Mouse (Mus musculus): Measurements from ENCODE around the gene Lefty2. TPM values are rescaled to one million over a fixed set of nuclear protein-coding genes. Genes with fewer than 3 reads are reported as not detected.

Gene Lefty2
- total RNA-seq (2021): under 1 TPM; 0.32 to 0.73 TPM
- long read RNA-seq, experiment 1, partial matches to known transcripts: 0 of 2 reads
- long read RNA-seq, experiment 1, other reads (novel, unspliced or antisense): 0 of 2 reads
- long read RNA-seq, experiment 2, transcript Lefty2-202 (2 exons, 422 nt): major isoform, 5 of 5 reads
- long read RNA-seq, experiment 2, partial matches to known transcripts: 0 of 5 reads
- long read RNA-seq, experiment 2, other reads (novel, unspliced or antisense): 0 of 5 reads

DNA sequence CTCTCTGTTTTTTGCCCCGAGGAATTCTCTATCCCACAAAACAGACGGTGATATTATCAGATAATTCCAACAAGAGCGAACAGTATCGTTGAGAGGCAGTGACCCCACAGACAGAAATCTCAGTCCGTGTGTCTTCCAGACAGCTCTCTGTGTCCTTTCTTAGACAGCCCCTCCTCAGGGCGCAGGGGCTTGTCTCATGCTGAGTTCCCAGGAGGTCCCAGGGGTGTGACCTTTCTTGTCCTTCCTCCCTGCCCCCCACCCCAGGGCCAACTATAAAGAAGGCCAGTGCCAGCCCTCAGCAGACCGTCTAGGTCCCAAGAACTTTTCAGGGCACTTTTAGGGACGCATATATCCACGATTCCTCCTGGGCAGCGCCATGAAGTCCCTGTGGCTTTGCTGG lies at the start of gene Lefty2:
Gene Lefty2, plus strand, starts transcription at position 301 of the 400 bp plus-strand sequence.
- DNase-seq (ENCODE audit: low spot score in 2 of 2): no peak

DNA sequence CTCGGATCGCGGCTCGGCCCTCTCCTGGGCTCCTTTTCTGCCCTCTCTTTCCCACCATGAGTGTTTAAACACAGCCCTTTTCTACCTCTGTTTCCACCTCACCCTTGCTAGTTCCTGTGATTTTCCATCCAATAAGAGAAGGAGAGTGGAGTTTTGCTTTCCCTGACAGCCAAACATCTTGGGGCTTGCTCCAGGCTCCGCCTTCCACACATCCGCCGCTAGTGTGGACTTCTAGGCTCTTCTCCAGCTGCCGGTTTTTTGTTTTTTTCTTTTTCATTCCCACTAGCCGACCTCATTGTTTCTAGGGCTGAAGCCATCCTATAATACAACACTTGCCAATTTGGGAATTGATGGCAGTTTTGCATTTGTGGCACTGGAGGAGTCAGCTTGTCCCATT lies 44.8 kb upstream of the Lefty2 start:
- peak; percentile 53 to 59 for DNase-seq (ENCODE audit: low spot score in 2 of 2)

DNA sequence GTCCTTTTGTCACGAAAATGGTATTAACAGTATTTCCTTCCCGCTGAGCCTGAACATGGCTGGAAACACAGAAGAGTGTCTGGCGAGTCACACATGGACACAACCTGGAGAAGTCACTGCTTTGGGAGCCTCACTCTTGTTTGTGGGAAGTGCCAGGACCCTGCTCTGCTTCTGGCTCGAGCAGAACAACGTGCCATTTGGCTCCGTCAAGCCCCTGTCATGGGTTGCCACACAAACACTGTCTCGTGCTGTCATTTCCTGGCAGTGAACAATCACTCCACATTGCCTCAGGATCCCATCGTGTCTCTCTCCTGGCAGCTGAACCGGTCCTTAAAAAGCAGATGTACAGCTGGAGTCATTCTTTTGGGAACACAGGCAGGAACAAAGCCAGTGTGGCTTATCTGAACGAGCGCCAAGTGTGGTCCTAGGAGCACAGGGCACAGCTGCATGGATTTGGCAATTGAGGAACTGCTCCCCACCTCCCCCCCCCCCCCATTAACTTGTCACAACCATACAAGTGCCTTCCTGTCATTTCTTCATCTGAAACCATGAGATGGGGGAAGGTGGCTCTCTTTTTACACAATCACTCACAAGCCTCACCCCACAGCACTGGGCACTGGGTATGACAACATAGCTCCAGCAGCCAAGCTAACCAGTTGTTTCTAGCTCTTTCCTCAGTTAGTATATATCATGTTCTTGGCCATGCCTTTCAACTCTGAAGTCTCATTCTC lies 44.2 kb upstream of the Lefty2 start:
- DNase-seq (ENCODE audit: low spot score in 2 of 2): peak; percentile 52

DNA sequence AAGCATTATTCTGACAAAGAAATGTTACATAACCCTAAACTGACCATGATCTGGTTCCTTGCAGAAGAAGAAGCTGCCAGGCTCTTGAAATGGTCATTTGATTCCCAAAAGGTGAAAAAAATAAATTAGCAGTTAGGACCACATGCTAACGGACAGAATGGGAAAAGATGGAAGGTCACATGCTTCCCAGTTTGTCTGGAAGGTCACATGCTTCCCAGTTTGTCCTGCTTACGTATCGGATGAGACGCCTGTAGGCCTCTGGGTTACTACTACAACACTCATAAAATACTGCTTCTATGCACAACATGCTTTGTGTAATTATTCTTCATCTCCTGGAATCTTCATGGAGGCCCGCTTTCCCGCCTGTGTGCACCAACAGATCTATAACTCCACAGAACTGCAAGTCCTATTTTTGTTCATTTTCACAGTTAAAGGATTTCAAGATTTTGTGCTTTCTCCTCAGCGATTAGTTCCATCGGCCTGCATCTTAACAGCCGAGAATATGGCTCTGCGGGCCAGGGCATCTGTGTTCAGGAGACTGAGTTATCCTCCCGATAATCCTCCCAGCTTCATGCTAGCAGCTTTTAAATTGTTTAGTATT lies 43.1 kb upstream of the Lefty2 start:
- DNase-seq (ENCODE audit: low spot score in 2 of 2): no peak

DNA sequence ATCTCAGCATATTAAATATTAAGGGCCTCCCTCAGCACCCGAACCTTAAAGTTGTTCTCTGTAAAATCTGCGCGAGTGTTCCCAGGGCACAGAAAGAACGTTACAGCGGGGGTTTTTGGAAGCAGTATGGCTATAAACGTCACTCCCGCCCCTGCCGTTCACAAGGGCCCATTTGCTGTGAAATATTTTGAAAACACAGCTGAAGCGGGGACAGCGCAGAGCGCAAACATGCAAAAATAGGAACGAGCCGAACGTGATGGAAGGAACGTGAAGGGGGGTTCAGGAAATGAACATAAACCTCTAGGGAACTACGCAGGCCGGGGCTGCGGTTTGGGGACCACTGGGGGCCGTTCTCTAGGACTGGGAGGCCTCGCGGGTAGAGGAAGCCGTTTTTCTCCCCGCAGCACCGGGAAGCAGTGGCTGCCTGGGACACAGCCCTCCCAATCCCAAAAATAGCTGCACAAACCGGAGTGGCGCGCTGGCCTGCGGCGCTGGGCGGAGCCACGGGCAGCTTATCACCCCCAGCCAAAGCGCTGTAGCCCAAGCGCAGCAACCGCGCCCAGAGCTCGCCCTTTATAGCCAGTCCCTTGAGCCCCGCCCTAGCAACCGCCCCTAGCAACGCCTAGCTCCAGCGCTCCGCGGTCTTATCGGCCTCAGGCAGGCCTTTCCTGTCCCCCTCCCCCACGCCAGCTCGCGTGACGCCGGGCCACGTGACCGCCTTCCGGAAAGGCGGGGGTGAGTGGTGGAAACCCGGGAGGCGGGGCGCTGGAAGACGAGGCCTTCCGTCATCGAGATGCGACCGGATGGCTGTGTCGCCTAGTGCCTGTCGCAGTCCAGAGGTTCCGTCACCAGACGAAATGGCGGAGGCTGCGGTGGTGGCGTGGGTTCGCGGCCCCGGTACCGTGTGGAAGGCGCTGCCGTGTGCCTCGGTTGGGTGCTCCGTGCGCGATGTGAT lies 42.3 kb upstream of the Lefty2 start, which contains the start of gene Sde2:
Gene Sde2, plus strand, starts transcription at position 812 of the 955 bp plus-strand sequence.
- DNase-seq (ENCODE audit: low spot score in 2 of 2): peak; percentile 100

DNA sequence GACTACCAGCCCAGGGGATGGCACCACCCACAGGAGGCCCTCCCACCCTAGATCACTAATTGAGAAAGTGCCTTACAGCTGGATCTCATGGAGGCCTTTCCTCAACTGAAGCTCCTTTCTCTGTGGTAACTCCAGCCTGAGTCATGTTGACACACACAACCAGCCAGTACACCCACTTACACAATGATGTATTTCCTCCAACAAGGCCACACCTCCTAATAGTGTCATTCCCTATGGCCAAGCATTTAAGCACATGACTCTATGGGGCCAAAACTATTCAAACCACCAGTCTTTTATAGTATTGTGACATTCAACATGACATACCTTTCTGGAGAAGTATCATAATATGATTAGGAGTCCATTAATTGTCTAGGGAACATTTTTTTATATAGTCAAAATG lies 34.1 kb upstream of the Lefty2 start:
- no peak for DNase-seq (ENCODE audit: low spot score in 2 of 2)

DNA sequence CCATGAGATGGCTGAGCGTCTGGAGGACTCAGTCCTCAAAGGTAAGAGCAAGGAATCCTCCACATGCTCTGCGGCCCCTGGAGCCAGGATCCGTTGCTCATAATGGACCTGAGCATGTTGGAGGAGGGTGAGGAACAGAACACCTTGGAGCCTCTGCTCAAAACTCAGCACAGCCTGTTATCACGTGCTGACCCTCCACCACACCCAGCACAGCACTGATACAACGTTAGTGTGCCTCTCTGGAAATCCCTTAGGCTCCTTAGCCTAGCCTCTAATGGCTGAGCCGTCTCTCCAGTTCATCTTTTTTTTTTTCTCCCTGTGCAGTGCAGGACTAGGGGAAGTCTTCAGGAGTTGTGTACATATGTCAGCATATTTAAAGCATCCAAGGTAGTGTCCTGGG lies 32.9 kb upstream of the Lefty2 start:
- no peak for DNase-seq (ENCODE audit: low spot score in 2 of 2)

DNA sequence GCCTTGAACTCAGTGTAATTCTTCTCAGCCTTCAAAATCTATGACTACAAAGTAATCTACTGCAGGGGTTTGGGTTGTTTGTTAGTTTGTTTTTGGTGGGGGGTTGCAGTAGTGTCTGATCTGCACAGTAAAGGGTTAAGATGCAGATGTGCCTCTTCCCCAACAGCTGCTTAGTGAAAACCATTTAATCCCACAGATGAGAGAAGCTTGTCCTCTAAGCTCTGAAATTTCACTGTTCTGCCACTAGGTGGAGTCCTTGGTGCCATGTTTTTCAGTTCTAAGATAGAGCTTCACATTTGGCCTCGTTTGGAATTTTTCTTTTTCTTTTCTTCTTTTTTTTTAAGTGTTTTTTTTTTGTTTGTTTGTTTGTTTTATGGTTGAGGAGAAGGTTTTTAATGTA lies 29.3 kb upstream of the Lefty2 start:
- no peak for DNase-seq (ENCODE audit: low spot score in 2 of 2)

DNA sequence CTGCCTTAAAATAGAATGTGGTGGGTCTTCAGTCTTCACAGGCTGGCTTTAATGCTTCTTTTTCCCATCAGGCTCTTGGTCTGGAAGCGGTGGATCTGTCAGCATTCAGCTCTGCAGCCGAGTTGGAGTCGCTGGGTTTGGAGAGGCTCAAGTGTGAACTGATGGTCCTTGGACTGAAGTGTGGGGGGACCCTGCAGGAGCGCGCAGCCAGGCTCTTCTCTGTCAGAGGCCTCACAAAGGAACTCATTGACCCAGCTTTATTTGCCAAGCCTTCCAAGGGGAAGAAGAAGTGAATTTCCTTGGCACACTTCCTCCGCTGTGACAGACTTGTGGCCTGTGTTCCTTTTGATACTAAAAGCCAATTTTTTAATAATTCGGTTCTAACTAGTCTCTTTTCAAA lies 26.9 kb upstream of the Lefty2 start:
- DNase-seq (ENCODE audit: low spot score in 2 of 2): no peak

DNA sequence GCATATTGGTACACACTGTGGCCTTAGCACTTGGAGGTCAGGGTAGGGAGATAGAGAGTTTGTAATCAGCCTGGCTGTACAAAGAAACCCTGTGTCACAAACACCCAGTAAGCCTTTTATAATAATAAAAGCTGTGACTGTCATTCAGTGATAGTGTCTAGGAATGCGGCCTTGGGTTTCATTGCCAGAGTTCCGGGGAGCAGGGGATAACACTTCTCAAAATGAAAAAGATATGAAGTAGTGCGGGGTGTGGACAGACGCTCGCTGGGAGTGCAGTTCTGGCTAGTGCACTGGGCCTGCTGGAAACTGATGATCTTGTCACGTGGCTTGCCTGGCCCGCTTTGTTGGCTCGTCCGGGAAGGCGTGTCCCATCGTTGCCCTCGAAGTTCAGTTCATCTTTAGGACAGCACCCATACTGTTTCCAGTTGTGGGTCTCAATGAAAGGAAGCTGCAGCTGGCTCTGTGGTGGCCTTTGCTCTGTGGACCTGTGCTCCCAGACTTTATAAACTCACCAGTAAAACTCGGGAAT lies 22.7 kb upstream of the Lefty2 start:
- DNase-seq (ENCODE audit: low spot score in 2 of 2): no peak

DNA sequence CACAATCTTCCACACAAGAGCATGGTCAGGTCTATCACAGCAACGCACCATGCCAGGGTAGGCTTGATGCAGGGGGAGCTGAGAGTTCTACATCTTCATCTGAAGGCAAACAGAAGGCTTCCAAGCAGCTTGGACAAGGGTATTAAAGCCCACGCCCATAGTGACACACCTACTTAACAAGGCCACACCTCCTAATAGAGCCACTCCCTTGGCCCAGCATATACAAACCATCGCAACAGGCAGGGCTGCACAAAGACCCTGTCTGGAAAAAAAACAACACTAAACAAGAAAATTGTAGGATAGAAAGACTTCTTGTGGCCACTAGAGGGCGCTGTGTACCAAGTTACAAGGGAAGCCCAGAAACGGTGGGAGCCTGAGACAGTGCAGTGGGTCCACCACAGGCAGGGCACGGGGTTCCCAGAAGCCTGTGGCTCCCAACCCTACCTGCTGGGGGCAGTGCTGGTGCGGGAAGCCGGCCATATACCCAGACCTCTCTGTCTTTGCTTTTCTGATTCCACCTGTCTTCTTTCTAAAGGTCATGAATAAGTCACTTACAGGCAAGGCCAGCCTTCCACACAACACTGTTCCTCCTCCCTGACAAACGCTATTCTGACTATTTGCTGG lies 18.9 kb upstream of the Lefty2 start:
- peak; percentile 50 for DNase-seq (ENCODE audit: low spot score in 2 of 2)

DNA sequence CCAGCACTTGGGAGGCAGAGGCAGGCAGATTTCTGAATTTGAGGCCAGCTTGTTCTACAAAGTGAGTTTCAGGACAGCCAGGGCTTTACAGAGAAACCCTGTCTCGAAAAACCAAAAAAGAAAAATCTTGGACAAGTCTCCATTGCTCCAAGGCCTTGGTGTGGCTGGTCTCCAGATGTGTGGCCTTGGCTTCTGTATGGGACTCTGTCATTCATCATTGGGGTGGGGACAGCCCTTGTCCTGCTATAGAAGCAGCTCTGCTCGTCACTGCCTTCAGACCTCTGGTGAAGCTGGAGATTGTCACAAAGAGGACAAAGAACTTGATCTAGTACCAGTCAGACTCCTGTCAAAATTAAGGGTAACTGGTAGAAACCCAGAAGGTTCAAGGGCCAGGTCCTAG lies 18.3 kb upstream of the Lefty2 start:
- peak in 1 of 2 experiments; percentile 32 for DNase-seq (ENCODE audit: low spot score in 2 of 2)

DNA sequence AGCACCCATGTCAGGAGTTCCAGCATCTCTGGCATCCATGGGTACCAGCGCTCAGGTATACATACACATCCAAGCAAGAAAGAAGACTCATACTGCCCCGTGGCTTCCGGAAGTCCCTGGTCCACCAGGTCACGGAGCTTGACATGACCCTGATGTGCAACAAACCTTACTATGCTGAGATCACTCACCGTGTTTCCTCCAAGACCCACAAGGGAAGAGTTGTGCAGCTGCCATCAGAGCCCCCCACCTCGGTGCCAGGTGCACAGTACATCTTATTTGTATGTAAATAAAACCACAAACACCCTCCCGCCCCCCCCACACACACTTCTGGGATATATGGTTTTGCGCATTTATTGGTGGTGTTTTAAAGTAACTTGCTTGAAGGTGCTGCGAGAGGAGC lies 17.8 kb upstream of the Lefty2 start:
- no peak for DNase-seq (ENCODE audit: low spot score in 2 of 2)

DNA sequence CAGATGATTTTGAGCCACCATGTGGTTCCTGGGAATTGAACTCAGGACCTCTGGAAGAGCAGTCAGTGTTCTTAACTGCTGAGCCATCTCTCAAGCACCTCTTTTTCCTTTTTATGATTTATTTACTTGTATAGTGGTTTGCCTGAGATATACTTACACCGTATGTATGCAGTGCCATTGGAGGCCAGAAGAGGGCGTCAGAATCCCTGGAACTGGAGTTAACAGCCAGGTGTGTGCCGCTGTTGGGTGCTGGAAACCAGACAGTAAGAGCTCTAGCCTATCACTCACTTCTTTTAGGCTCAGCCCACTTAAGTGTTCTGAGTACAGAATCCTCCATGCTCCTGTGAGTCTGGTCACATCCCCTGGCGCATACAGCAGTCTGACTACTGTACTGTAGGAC lies 15.4 kb upstream of the Lefty2 start:
- no peak for DNase-seq (ENCODE audit: low spot score in 2 of 2)

DNA sequence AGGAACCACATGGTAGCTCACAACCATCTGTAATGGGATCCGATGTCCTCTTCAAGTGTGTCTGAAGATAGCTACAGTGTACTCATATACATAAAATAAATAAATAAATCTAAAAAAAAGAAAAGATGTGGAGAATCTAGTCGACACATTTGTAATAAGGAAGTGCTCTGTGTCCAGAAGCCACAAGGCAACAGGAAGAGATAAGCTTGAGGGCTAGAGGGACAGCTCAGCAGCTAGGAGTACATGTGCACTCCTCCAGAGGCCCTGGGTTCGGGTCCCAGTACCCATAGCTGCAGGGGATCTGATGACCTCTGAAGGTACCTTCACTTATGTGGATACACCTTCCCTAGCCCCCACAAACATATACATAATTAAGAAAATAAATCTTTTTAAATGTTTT lies 11.1 kb upstream of the Lefty2 start:
- no peak for DNase-seq (ENCODE audit: low spot score in 2 of 2)

DNA sequence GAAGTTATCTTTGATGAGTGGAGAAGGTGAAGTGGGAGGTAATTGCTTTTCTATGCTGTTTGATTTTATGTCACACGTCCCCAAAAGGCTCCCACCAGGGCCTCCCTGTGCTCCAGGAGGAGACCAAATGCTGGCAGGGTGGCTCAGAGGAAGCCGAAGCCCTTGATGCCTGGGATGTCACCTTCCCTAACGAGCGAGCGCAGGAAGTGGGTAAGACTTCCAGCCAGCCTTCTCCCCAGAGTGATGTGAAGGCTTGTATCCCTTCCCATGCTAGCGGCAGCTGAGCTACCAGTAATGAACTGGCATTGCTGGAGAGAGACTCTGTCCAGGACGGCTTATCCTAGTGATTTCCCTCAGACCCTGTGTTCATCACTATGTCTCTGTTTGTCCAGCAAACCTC lies 9.2 kb upstream of the Lefty2 start:
- DNase-seq (ENCODE audit: low spot score in 2 of 2): no peak

DNA sequence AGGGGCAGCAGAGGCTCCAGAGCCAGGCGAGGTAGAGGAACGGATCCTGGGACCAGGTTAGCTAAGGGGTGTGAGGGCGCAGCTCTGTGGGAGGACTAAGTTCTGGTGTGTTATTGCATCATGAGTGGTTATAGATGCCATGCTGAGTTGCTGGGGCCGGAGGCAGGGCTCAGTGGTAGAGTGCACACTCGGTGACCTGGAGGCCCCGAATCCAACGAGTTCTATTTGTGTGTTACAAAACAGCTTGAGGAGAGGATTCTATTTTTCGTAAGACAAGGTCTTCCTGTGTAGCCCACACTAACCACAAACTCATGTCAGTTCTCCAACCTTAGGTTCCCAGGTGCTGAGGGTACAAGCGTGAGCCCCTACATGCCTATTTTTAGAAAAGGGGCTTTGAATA lies 8.4 kb upstream of the Lefty2 start:
- DNase-seq (ENCODE audit: low spot score in 2 of 2): no peak

DNA sequence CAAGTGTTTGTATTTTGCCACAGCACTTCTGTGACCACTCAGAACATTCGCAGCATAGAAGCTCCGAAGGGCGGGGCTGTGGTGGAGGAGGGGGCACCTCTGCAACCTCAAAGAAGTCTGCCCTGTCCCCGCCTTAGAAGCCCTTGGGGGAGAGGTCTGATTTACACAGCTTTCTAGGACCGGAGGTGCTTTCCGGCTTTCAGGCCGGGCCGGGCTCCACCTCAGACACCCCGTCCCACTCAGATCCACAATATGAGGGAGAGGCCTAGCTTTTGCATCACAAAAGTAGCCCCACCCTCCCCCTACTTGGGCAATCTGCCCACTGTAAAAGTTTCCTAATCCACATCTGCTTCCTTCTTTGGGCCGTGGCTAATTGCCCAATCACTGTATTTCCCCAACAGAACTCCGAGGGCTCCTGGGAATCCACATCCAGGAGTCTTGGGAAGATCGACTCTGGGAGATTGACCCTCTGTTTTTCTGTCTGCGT lies 4.3 kb upstream of the Lefty2 start:
- peak; percentile 63 to 71 for DNase-seq (ENCODE audit: low spot score in 2 of 2)

DNA sequence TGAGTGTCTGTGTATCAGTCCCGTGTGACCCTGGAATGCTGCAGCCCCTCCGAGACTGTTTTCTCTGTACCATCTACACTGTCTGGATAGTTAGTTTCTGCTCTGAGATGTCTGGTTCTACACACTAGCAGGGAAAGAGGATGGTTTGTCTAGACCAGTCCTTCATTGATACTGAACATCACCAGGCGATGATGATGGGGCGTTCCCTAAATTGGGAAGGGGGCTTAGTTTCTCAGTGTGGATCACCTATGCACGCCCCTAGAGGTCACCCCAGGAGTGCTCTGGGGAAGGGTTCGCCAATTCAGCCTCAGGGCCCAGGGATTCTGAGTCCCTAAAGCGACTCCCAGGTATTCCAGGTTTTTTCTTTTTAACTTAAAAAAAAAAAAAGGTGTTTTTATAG lies 3.7 kb upstream of the Lefty2 start:
- no peak for DNase-seq (ENCODE audit: low spot score in 2 of 2)

DNA sequence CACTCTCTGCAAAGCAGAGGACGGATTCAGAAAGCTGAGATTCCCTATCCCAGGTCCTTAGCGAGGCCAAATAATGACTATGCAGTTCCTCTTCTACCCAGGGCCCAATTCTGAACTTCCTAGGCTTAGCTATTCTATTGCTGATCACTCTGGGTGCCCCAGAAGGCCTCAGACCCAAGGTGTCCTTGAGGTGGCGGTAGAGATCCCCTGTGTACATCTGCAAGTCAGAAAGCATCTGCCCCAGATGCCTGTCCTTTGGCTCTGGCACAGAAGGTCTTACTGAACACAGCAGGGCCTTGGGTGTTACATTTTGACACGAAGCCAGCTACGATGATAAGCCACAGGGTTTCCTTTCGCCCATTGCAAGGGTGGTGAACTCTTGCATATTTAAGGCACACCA lies 3.1 kb upstream of the Lefty2 start:
- no peak for DNase-seq (ENCODE audit: low spot score in 2 of 2)

All from adrenal gland, adult 18-20 months (tissue).